Mouse (Mus musculus): ENCODE data around the gene Irgq. TPM values are rescaled to one million over a fixed set of nuclear protein-coding genes. Genes with fewer than 3 reads are reported as not detected.
"Not testable (repeated sequence)": the region's sequence is repeated elsewhere in the genome, so short reads cannot be mapped to it uniquely, and the experiment has no call there.

The Irgq gene
- 10.7 and 14.9 TPM in 2 replicates for polyA plus RNA-seq (2016; fragmentation: Nextera tagmentation; extraction: Ambion mirVana)

GRCm38 (mm10) chr7:24530062-24530931 lies at the start of gene Irgq:
Gene Irgq (plus strand): TSS chr7:24530689.
- peak within 1 kb of the TSS; percentile 90 for H3K27ac ChIP-seq
- H3K27me3 ChIP-seq (ENCODE audit: insufficient read depth, poor library complexity, severe bottlenecking): peaks cover 35% of the 10 kb centered on the region
- peak; percentile 98 for DNase-seq (ENCODE audit: low spot score)
- H3K36me3 ChIP-seq: peaks cover 25% of the 10 kb centered on the region
- H3K4me3 ChIP-seq: peak within 1 kb of the TSS; percentile 67
- WGBS: 1% methylated on average over 44 of the region's 44 CpGs
- no peaks in the 10 kb centered on the region for H3K9me3 ChIP-seq
- H3K4me1 ChIP-seq (replicated peaks): peaks cover 43% of the 10 kb centered on the region

DNA sequence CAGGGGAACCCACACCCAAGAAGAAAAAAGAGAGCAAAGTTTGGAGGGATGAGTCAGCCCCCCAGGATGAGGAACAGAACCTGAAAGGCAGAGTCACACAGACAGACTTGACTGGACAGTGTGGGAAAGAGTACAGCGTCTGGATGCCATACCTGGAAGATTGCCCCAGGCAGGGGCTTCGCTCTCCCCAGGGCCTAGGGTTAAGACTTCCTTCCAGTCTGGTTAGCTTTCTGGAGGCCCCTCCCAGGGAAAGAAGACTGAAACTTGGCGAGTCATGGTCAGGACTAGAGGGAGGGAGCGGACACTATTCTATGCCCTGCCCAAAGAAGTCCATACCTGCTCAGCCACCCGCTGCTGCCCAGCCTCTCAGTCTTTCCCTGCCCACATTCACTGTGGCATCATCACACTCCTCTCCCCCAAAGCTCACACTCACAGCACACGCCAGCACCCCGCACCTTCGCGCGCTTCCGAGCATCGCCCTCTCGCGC lies 49.5 kb upstream of the Irgq start:
- WGBS: 13% methylated on average over 14 of the region's 14 CpGs
- peaks cover 54% of the 10 kb centered on the region for H3K27me3 ChIP-seq (ENCODE audit: insufficient read depth, poor library complexity, severe bottlenecking)
- H3K36me3 ChIP-seq: no peaks in the 10 kb centered on the region
- H3K9me3 ChIP-seq: 0 out of 2 replicates have a peak, but pooled peaks cover 2% of the 10 kb centered on the region
- peak overlapping the region; percentile 94 for H3K27ac ChIP-seq
- no peak for DNase-seq (ENCODE audit: low spot score)
- peaks cover 56% of the 10 kb centered on the region for H3K4me1 ChIP-seq (replicated peaks)
- H3K4me3 ChIP-seq: peak overlapping the region; percentile 80

DNA sequence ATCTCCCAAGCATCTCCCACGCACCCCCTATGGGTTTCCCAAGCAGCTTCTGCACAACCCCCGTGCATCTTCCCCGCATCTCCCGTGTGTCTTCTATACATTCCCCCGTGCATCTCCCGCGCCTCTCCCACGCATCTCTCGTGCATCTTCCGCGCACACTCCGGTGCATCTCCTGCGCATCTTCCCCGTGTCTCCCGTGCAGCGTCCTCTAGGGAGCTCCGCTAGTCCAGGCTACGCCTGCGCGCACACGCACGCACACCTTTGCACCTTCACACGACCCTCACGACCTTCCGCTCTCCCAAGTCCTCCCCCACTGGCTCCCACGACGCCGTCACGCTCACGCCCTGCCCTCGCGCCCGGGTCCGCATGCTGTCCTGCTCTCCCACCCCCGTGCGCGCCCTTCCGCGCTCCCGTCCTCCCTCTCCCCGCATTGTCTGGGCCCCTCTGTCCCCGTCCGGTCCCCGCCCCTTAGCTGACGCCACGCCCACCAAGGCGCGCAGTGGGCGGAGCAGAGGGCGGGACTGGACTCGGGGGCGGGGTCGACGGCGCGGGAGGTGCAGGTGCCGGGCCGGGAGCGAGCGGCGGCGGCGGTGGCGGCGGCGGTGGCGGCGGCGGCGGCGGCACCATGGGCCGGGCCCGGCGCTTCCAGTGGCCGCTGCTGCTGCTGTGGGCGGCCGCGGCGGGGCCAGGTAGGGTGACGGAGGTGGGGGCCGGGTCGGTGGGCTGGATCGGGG lies 48.8 kb upstream of the Irgq start, which contains the start of gene Cadm4:
Cadm4 (plus strand) TSS at position 550 of the 734 bp plus-strand sequence.
- Histone ChIP-seq H3K9me3 (0 out of 2 replicates have a peak, but pooled peaks cover 2% of the 10 kb centered on the region), H3K4me3 (peak within 1 kb of the TSS; percentile 80), H3K27ac (peak within 1 kb of the TSS; percentile 94), H3K4me1 (replicated peaks) (peaks cover 62% of the 10 kb centered on the region), H3K36me3 (no peaks in the 10 kb centered on the region), H3K27me3 (ENCODE audit: insufficient read depth, poor library complexity, severe bottlenecking) (peaks cover 54% of the 10 kb centered on the region)
- DNase-seq (ENCODE audit: low spot score): peak; percentile 90
- under 1% methylated on average over 75 of the region's 83 CpGs for WGBS

GRCm38 (mm10) chr7:24482208-24483020 lies 48.1 kb upstream of the Irgq start:
- Histone ChIP-seq H3K9me3 (0 out of 2 replicates have a peak, but pooled peaks cover 2% of the 10 kb centered on the region), H3K4me1 (replicated peaks) (peaks cover 70% of the 10 kb centered on the region), H3K36me3 (no peaks in the 10 kb centered on the region), H3K27ac (peak overlapping the region; percentile 94), H3K27me3 (ENCODE audit: insufficient read depth, poor library complexity, severe bottlenecking) (peaks cover 54% of the 10 kb centered on the region), H3K4me3 (peak overlapping the region; percentile 80)
- peak; percentile 22 for DNase-seq (ENCODE audit: low spot score)
- 3% methylated on average over 15 of the region's 38 CpGs for WGBS

- not testable (repeated sequence) for H3K9me3 ChIP-seq; DNase-seq (ENCODE audit: low spot score); H3K36me3 ChIP-seq
- peak overlapping the region; percentile 94; the same call in 1 of the 2 replicates for H3K27ac ChIP-seq
- peak overlapping the region; percentile 80 for H3K4me3 ChIP-seq
- 51% methylated on average over 6 of the region's 6 CpGs for WGBS
- peaks cover 54% of the 10 kb centered on the region for H3K27me3 ChIP-seq (ENCODE audit: insufficient read depth, poor library complexity, severe bottlenecking)
- H3K4me1 ChIP-seq (replicated peaks): peaks cover 74% of the 10 kb centered on the region
Measured at GRCm38 (mm10) chr7:24483291-24483690, 47.2 kb upstream of the Irgq start.

DNA sequence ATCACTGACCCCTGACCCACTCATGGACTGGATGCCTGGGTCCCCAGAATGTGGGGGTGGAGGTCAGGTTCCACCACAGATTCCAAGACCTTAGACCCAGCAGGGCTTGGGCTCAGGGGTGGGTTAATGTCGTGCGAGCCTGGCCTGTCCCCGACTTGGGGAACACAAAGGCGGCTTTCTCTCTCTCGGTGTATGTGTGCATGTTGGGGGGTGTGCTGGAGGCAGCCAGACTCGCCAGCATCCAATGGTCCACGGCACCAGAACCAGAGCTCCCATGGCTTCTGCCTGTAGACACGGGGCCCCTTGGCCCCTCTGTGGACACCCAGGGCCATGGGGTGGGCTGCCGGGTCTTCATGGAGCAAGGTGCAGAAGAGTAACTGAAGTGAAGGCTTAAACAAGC lies 45.0 kb upstream of the Irgq start:
- H3K27ac ChIP-seq: peak overlapping the region; percentile 83
- peaks cover 68% of the 10 kb centered on the region for H3K4me1 ChIP-seq (replicated peaks)
- H3K27me3 ChIP-seq (ENCODE audit: insufficient read depth, poor library complexity, severe bottlenecking): peaks cover 32% of the 10 kb centered on the region
- no peaks in the 10 kb centered on the region for H3K9me3 ChIP-seq
- WGBS: 78% methylated on average over 9 of the region's 9 CpGs
- DNase-seq (ENCODE audit: low spot score): no peak
- peaks cover 19% of the 10 kb centered on the region for H3K36me3 ChIP-seq
- peak overlapping the region; percentile 30; the same call in 1 of the 2 replicates for H3K4me3 ChIP-seq

DNA sequence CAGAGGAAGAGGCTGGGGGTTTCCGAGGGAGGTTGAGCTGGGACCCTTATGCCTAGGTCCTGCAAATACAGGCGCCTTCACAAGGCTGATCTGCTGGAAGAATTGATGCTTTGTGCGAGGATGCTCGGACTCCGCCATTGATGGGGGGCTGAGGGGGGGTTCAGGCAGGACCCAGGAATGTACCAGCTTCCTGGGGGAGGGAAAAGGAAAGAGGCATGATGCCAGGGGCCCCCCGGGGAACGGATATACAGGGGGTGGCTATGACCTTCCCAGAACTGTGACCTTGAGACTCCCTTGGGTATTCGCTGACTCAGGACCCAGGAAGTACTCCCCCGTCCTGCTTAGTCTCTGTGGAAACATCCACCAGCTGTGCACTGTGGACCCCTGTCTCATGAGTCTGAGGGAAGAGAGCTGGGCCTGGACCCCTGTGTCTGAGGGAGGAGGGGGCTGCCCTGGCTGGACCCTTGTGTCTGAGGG lies 43.8 kb upstream of the Irgq start:
- 52% methylated on average over 9 of the region's 9 CpGs for WGBS
- Histone ChIP-seq H3K4me3 (peak overlapping the region; percentile 30), H3K27ac (peak overlapping the region; percentile 83), H3K9me3 (no peaks in the 10 kb centered on the region), H3K27me3 (ENCODE audit: insufficient read depth, poor library complexity, severe bottlenecking) (peaks cover 21% of the 10 kb centered on the region), H3K4me1 (replicated peaks) (peaks cover 57% of the 10 kb centered on the region), H3K36me3 (peaks cover 30% of the 10 kb centered on the region)
- DNase-seq (ENCODE audit: low spot score): peak; percentile 26

- Histone ChIP-seq H3K4me1 (replicated peaks) (peaks cover 53% of the 10 kb centered on the region), H3K27me3 (ENCODE audit: insufficient read depth, poor library complexity, severe bottlenecking) (peaks cover 21% of the 10 kb centered on the region), H3K9me3 (no peaks in the 10 kb centered on the region), H3K36me3 (peaks cover 37% of the 10 kb centered on the region), H3K27ac (peak overlapping the region; percentile 83), H3K4me3 (peak overlapping the region; percentile 30; the same call in 1 of the 2 replicates)
- whole genome bisulfite sequencing: 32% methylated on average over 3 of the region's 3 CpGs
- DNase-seq (ENCODE audit: low spot score): no peak
Measured at GRCm38 (mm10) chr7:24487403-24487802, 43.1 kb upstream of the Irgq start.

GRCm38 (mm10) chr7:24488303-24488702 lies 42.2 kb upstream of the Irgq start:
- WGBS: 86% methylated on average over 8 of the region's 8 CpGs
- Histone ChIP-seq H3K27me3 (ENCODE audit: insufficient read depth, poor library complexity, severe bottlenecking) (peaks cover 13% of the 10 kb centered on the region; the same call in 1 of the 2 replicates), H3K9me3 (no peaks in the 10 kb centered on the region), H3K4me1 (replicated peaks) (peaks cover 44% of the 10 kb centered on the region), H3K36me3 (peaks cover 39% of the 10 kb centered on the region), H3K27ac (no peak overlapping the region), H3K4me3 (no peak overlapping the region)
- DNase-seq (ENCODE audit: low spot score): no peak

DNA sequence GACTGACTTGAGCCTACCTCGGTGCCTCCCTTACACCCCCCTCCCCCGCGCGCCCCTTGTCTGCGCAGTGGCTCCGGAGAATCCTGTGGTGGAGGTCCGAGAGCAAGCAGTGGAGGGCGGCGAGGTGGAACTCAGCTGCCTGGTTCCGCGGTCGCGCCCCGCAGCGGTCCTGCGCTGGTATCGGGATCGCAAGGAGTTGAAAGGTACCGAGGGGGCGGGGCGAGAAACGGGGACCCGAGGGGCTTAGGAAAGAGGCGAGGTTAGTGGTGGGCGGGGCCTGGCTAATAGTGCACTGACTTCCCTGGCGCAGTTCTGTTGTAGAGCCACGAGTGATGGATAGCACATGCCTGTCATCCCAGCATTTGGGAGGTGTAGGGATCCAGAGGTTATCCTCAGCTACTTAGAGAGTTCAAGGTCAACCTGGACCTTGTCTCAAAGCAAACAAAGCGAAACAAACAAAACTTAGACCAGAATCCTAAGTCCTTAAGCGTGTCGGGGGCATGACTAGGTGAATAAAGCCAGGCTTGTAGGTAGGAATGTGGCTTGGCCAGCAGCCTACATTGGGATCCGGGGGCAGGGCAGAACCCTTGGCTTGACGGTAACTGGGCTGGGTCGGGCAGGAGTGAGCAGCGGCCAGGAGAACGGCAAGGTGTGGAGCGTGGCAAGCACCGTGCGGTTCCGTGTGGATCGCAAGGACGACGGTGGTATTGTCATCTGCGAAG lies 30.5 kb upstream of the Irgq start:
- peak; percentile 37 for DNase-seq (ENCODE audit: low spot score)
- H3K4me3 ChIP-seq: peak overlapping the region; percentile 42
- peaks cover 58% of the 10 kb centered on the region for H3K27me3 ChIP-seq (ENCODE audit: insufficient read depth, poor library complexity, severe bottlenecking)
- WGBS: 16% methylated on average over 43 of the region's 43 CpGs
- H3K4me1 ChIP-seq (replicated peaks): peaks cover 34% of the 10 kb centered on the region
- peaks cover 57% of the 10 kb centered on the region for H3K36me3 ChIP-seq
- no peak overlapping the region for H3K27ac ChIP-seq
- H3K9me3 ChIP-seq: peaks cover 12% of the 10 kb centered on the region; the same call in 1 of the 2 replicates

- peaks cover 58% of the 10 kb centered on the region for H3K27me3 ChIP-seq (ENCODE audit: insufficient read depth, poor library complexity, severe bottlenecking)
- peaks cover 43% of the 10 kb centered on the region for H3K4me1 ChIP-seq (replicated peaks)
- no peak overlapping the region for H3K4me3 ChIP-seq
- no peak overlapping the region for H3K27ac ChIP-seq
- peaks cover 55% of the 10 kb centered on the region for H3K36me3 ChIP-seq
- DNase-seq (ENCODE audit: low spot score): peak; percentile 40
- peaks cover 12% of the 10 kb centered on the region; the same call in 1 of the 2 replicates for H3K9me3 ChIP-seq
- 28% methylated on average over 7 of the region's 7 CpGs for WGBS
Measured at GRCm38 (mm10) chr7:24500929-24501328, 29.6 kb upstream of the Irgq start.

All from hindbrain, embryonic 10.5 days (tissue).